Mouse (Mus musculus) thymus, adult 2 months (tissue): ENCODE data around the gene Ctsw. TPM values are rescaled to one million over a fixed set of nuclear protein-coding genes. Genes with fewer than 3 reads are reported as not detected.

Source experiments
- DNase-seq: peaks from one replicate; pipeline ENCODE4 v3.0.0; 2021
- H3K27ac ChIP-seq: fragments of 200-500 bp; 2 replicates; pipeline ENCODE4 v1.5.1; 2012; ENCODE audit warnings: low read length, control low read depth; ENCODE audit not compliant: control insufficient read depth, insufficient read depth
- H3K27me3 ChIP-seq: fragments of 200-500 bp; 2 replicates; pipeline ENCODE4 v1.6.1; 2012; ENCODE audit warnings: mild to moderate bottlenecking, low read length, moderate library complexity, mixed read lengths; ENCODE audit not compliant: control insufficient read depth, insufficient read depth
- H3K36me3 ChIP-seq: fragments of 200-500 bp; 2 replicates; pipeline ENCODE4 v1.6.1; 2012; ENCODE audit warnings: mild to moderate bottlenecking, low read length, moderate library complexity; ENCODE audit not compliant: control insufficient read depth, insufficient read depth
- H3K4me1 ChIP-seq: fragments of 200-500 bp; replicated peaks from 2 replicates; pipeline ENCODE4 v1.6.1; 2012; ENCODE audit warnings: low read length; ENCODE audit not compliant: control insufficient read depth, insufficient read depth
- H3K4me3 ChIP-seq: fragments of 200-500 bp; 2 replicates; pipeline ENCODE4 v1.5.1; 2012; ENCODE audit warnings: mild to moderate bottlenecking, low read length, control low read depth, moderate library complexity; ENCODE audit not compliant: control insufficient read depth, insufficient read depth
- CTCF ChIP-seq: fragments of 200-500 bp; IDR thresholded peaks from 2 replicates; pipeline ENCODE4 v1.5.1; 2012; ENCODE audit warnings: mild to moderate bottlenecking, control low read depth, low read length, moderate library complexity, borderline replicate concordance; ENCODE audit not compliant: control insufficient read depth, poor library complexity, insufficient read depth; ENCODE audit errors: extremely low read depth
- POLR2A ChIP-seq: fragments of 200-500 bp; IDR thresholded peaks from 2 replicates; pipeline ENCODE4 v1.6.1; 2012; ENCODE audit warnings: mild to moderate bottlenecking, low read length, control low read depth, moderate library complexity; ENCODE audit not compliant: control insufficient read depth, poor library complexity, insufficient read depth; ENCODE audit errors: extremely low read depth
- WGBS: fragments of 180-500 bp; shearing (Covaris S2); methylation state at CpG from one replicate; pipeline ENCODE4 v1.1.7; 2018; 5-methylcytosine and 5-hydroxymethylcytosine counted together
- polyA plus RNA-seq: library from polyadenylated mRNA; depleted of rRNA; stranded (reverse); fragments of >200 nt; gene quantifications from 2 replicates; pipeline ENCODE4 v1.2.3, GENCODE M21; 2012

The Ctsw gene
- polyA plus RNA-seq, 1 experiment, result 54.3 TPM

DNA sequence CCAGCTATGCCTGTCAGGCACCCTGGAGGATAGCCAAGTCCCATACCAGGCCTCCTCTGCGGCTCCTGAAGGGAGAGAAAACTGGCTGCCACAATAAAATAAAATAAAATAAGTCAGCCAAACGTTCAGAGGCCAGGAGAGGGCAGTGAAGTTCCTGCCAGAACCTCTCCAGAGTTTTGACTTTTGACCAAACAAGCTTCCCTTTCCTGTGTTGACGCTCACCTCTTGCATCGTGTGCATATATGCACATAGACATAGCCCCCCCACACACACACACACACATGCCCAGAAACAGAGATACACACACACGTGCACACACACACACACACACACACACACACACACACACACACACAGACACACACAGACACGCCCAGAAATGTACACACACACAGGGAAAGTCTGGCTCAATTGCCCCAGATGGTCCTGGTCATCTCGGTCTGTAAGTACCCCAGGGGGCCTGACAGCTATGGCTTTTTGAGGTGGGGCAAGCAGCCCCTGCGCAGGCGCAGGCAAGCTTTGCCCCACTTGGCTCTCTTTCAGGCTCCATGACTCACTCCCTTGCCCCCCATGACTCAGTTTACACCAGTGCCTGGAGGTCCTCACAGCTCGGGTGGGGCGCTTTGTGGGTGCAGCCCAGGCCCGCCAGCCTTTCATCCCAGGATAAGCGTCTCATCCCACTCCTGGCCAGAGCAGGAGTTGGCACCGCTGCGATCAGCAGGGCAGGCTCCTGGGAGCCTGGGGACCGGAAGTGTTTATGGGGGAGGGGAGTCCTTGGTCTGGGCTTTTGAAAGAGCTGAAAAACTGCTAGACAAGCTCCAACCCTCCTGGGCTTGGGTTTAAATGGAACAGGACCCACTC lies 35.1 kb downstream of the Ctsw start:
- TF ChIP-seq POLR2A (peak; percentile 66), CTCF (no peak; the same call in 1 of the 2 replicates)
- Histone ChIP-seq H3K27ac (peak overlapping the region; percentile 40), H3K27me3 (no peaks in the 10 kb centered on the region), H3K4me3 (peak overlapping the region; percentile 55), H3K4me1 (peaks cover 35% of the 10 kb centered on the region), H3K36me3 (no peaks in the 10 kb centered on the region)
- peak; percentile 74 for DNase-seq
- WGBS, result 2% methylated on average over 16 of the region's 16 CpGs

DNA sequence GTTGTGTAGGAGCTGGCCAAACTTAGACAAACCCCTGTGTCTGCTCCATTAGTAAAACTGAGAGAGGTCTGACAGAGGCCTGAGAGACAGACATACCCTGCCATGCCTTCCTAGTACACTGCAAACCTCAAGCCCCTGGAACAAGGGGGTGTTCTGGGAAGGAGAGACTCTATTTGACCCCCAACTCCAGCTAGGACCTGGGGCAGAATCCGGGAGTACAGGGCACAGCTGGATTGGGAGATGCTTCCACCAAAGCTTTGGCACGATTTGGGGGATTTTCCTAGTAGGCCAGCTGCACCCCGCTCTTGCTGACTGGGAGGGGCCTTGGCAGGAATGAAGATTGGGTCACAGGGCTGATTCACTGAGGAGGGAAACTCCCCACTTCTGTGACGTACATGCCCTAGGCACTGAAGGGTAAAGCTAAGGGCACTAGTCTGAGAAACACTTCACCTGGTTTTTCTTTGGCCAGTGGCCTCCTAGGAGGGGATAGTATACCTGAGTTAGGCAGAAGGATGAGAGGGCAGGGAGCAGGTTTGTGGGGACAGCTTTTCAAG lies 36.3 kb downstream of the Ctsw start:
- no peak overlapping the region for H3K4me3 ChIP-seq
- H3K27ac ChIP-seq, result no peak overlapping the region
- WGBS, result 85% methylated on average over 4 of the region's 4 CpGs
- DNase-seq, result no peak
- H3K36me3 ChIP-seq, result 0 out of 2 replicates have a peak, but pooled peaks cover 2% of the 10 kb centered on the region
- peaks cover 36% of the 10 kb centered on the region for H3K4me1 ChIP-seq
- TF ChIP-seq CTCF, result no peak
- no peak for TF ChIP-seq POLR2A
- H3K27me3 ChIP-seq, result no peaks in the 10 kb centered on the region

DNA sequence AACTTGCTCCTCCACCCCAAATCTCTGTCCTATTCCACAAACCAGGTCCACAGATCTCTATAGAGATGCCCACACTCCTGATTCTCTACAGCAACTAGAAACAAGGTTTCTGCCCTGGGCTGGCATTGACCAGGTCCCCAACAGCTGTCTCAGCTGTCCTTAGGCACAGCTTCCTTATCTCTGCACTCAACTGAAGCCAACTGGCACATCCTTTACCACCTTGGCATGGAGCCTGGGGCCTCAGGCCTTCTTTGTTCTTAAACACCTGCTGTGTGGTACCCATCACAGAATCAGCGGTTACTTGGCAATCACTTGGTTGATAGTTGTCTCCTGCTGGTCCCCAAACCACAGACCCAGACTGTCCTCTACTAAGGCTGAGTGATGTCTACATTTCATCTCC lies 37.9 kb downstream of the Ctsw start:
- no peak overlapping the region for H3K4me3 ChIP-seq
- 0 out of 2 replicates have a peak, but pooled peaks cover 8% of the 10 kb centered on the region for H3K36me3 ChIP-seq
- TF ChIP-seq CTCF (no peak), POLR2A (no peak)
- peaks cover 50% of the 10 kb centered on the region for H3K4me1 ChIP-seq
- 2% methylated on average over 1 of the region's 1 CpGs for WGBS
- peak overlapping the region; percentile 35 for H3K27ac ChIP-seq
- no peaks in the 10 kb centered on the region for H3K27me3 ChIP-seq
- peak; percentile 25 for DNase-seq

DNA sequence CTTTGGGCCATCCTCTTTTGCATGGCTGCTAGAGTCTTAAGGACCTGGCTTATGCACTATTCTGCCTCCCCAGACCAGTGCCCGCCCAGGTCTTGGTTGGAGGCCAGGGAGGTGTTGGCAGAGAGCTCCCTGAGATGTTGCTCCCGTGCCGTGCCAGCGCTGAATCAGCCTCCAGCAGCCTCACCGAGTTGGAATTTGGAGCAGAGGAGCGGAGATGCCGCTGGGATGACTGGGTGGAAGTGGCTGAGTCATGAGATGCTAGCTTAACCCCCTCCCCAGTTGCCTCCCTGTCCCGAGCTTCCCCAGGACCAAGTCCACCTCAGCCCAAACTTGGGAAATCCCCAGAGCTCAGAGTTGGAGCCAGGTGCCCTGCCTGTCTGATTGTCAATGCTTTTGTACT lies 38.5 kb downstream of the Ctsw start:
- no peak for DNase-seq
- Histone ChIP-seq H3K36me3 (0 out of 2 replicates have a peak, but pooled peaks cover 8% of the 10 kb centered on the region), H3K27ac (no peak overlapping the region), H3K4me1 (peaks cover 50% of the 10 kb centered on the region), H3K4me3 (no peak overlapping the region), H3K27me3 (no peaks in the 10 kb centered on the region)
- no peak for TF ChIP-seq CTCF
- no peak for TF ChIP-seq POLR2A
- 89% methylated on average over 8 of the region's 8 CpGs for WGBS

DNA sequence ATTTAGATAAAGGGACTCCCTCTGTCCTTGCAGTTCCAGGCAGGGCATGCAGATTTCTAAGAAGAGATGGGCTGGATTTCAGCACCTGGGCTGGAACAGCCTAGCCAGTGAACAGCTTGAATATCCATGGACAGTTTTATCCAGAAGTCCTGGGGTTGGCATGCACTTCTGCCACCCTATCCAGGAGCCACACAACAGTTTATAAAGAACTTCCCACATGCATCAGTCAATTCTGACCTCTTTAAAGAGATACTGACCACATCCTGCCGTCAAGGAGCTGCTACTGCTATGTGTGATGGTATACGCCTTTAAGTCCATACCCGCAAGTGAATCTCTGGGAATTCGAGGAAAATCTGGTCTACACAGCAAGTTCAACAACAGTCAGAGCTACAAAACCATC lies 39.1 kb downstream of the Ctsw start:
- Histone ChIP-seq H3K27me3 (no peaks in the 10 kb centered on the region), H3K4me1 (peaks cover 49% of the 10 kb centered on the region), H3K27ac (no peak overlapping the region), H3K4me3 (no peak overlapping the region), H3K36me3 (0 out of 2 replicates have a peak, but pooled peaks cover 8% of the 10 kb centered on the region)
- 83% methylated on average over 4 of the region's 4 CpGs for WGBS
- no peak for DNase-seq
- TF ChIP-seq POLR2A, result no peak
- no peak for TF ChIP-seq CTCF

DNA sequence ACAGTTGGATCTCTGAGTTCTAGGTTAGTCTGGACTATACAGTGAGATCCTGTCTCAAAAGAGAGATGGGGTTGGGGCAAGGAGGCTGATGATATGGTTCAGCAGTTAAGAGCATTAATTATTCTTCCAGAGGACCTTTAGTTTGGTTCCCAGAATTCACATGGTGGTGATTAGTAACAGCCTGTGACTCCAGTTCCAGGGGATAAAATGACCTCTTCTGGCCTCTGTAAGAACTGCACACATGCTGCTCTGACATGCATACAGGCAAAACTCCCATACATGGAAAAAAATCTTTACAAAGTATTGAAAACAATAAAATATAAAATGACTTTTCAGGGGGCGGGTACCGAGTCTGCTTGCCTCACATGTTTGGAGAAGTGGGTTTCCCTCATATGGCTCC lies 40.2 kb downstream of the Ctsw start:
- Histone ChIP-seq H3K4me1 (peaks cover 49% of the 10 kb centered on the region), H3K27ac (no peak overlapping the region), H3K4me3 (no peak overlapping the region), H3K36me3 (0 out of 2 replicates have a peak, but pooled peaks cover 8% of the 10 kb centered on the region), H3K27me3 (no peaks in the 10 kb centered on the region)
- DNase-seq, result peak; percentile 53
- TF ChIP-seq CTCF, result no peak
- TF ChIP-seq POLR2A, result no peak
- WGBS, result 82% methylated on average over 2 of the region's 2 CpGs
